Mouse (Mus musculus) erythroblast, embryonic 14.5 days (primary cell): ENCODE results near the gene Cd22.

Source experiments
- GATA1 ChIP-seq: IDR thresholded peaks from 2 replicates; pipeline ENCODE4 v1.6.1; 2012; ENCODE audit warnings: low read length, inconsistent platforms, mixed read lengths
- TAL1 ChIP-seq: IDR thresholded peaks from 3 replicates; pipeline ENCODE4 v1.6.1; 2012; ENCODE audit warnings: low read length, inconsistent platforms, mixed read lengths

DNA sequence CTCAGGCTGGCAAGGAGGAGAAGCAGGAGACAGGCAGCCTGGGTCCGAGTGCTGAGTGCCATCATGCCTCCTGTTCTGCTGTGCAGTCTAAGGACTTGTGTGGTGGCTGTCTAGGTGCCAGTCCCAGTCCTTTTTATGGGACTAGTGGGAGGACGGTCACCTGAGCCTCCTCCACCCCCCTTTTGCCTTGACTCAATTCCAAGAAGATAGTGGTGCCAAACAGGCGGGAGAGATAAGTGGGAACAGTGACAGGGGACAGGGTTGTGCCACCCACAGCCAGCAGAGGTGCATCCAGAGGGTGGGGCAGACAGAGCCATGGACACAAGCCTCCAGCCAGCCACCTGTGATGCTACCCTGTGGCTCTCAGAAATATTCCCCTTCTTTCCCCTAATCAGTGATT is 43.9 kb upstream of the Cd22 start:
- no peak for TF ChIP-seq GATA1
- TF ChIP-seq TAL1: no peak
